Mouse (Mus musculus) limb, embryonic 11.5 days (tissue): ENCODE data around the gene Adamtsl1. TPM values are rescaled to one million over a fixed set of nuclear protein-coding genes. Genes with fewer than 3 reads are reported as not detected.

Source experiments
- ATAC-seq: fragments of 200-750 bp; cut with Nextera tagmentation; 2 replicates; pipeline ENCODE4 v1.8.0; 2017; ENCODE audit warnings: low read depth; ENCODE audit not compliant: insufficient number of reproducible peaks, low FRiP score, low TSS enrichment
- DNase-seq: peaks from one replicate; pipeline ENCODE4 v3.0.0-alpha.2; 2015; ENCODE audit warnings: low spot score
- H3K27ac ChIP-seq: fragments of 300-500 bp; sonication (generic); replicated peaks from 2 replicates; pipeline ENCODE4 v1.5.1; 2014; ENCODE audit warnings: low read depth, mild to moderate bottlenecking, low read length
- H3K27me3 ChIP-seq: fragments of 300-500 bp; sonication (generic); 2 replicates; pipeline ENCODE4 v1.6.1; 2014; ENCODE audit warnings: mild to moderate bottlenecking, low read length, mixed read lengths; ENCODE audit not compliant: control insufficient read depth, insufficient read depth
- H3K36me3 ChIP-seq: fragments of 300-500 bp; sonication (generic); 2 replicates; pipeline ENCODE4 v1.6.1; 2014; ENCODE audit warnings: mild to moderate bottlenecking, low read length, moderate library complexity, mixed read lengths; ENCODE audit not compliant: control insufficient read depth, insufficient read depth
- H3K4me1 ChIP-seq: fragments of 300-500 bp; sonication (generic); 2 replicates; pipeline ENCODE4 v1.6.1; 2014; ENCODE audit warnings: low read length, mixed read lengths; ENCODE audit not compliant: control insufficient read depth, insufficient read depth
- H3K4me2 ChIP-seq: fragments of 300-500 bp; sonication (generic); 2 replicates; pipeline ENCODE4 v1.6.1; 2014; ENCODE audit warnings: low read depth, mild to moderate bottlenecking, moderate library complexity; ENCODE audit not compliant: severe bottlenecking
- H3K4me3 ChIP-seq: fragments of 300-500 bp; sonication (generic); 2 replicates; pipeline ENCODE4 v1.5.1; 2014; ENCODE audit warnings: low read depth, low read length
- H3K9ac ChIP-seq: fragments of 300-500 bp; sonication (generic); 2 replicates; pipeline ENCODE4 v1.6.1; 2014; ENCODE audit warnings: mild to moderate bottlenecking, low read length
- H3K9me3 ChIP-seq: fragments of 300-500 bp; sonication (generic); 2 replicates; pipeline ENCODE4 v1.6.1; 2016; ENCODE audit warnings: low read length; ENCODE audit not compliant: control insufficient read depth
- WGBS: fragments of 180-500 bp; shearing (Covaris S2); extraction: QIAGEN DNeasy Blood & Tissue Kit; methylation state at CpG from one replicate; pipeline ENCODE4 v1.1.7; 2014; 5-methylcytosine and 5-hydroxymethylcytosine counted together
- polyA plus RNA-seq: library from polyadenylated mRNA; unstranded; fragments of >200 nt; fragmentation: Nextera tagmentation; extraction: Ambion mirVana; gene quantifications from 2 replicates; pipeline ENCODE4 v1.2.1, GENCODE M21; 2014

Gene Adamtsl1
- polyA plus RNA-seq, 1 experiment from 2014 or later: 5.8 TPM

- Histone ChIP-seq H3K27me3 (no peaks in the 10 kb centered on the region), H3K27ac (no peak overlapping the region), H3K4me3 (no peak overlapping the region), H3K36me3 (no peaks in the 10 kb centered on the region), H3K9ac (no peak overlapping the region), H3K4me1 (no peaks in the 10 kb centered on the region), H3K9me3 (no peaks in the 10 kb centered on the region), H3K4me2 (no peak overlapping the region)
- ATAC-seq: no peak
- DNase-seq: no peak
Measured at GRCm38 (mm10) chr4:85594159-85594558, 80.2 kb downstream of the Adamtsl1 start.

GRCm38 (mm10) chr4:85613331-85613730 lies 99.4 kb downstream of the Adamtsl1 start:
- DNase-seq: no peak
- Histone ChIP-seq H3K4me1 (no peaks in the 10 kb centered on the region), H3K9ac (no peak overlapping the region), H3K27ac (no peak overlapping the region), H3K27me3 (no peaks in the 10 kb centered on the region), H3K4me2 (no peak overlapping the region), H3K4me3 (no peak overlapping the region), H3K36me3 (no peaks in the 10 kb centered on the region), H3K9me3 (no peaks in the 10 kb centered on the region)
- WGBS: 75% methylated on average over 3 of the region's 3 CpGs
- no peak for ATAC-seq

- WGBS: 94% methylated on average over 5 of the region's 5 CpGs
- Histone ChIP-seq H3K4me3 (no peak overlapping the region), H3K9me3 (no peaks in the 10 kb centered on the region), H3K36me3 (no peaks in the 10 kb centered on the region), H3K4me2 (no peak overlapping the region), H3K4me1 (no peaks in the 10 kb centered on the region), H3K9ac (no peak overlapping the region), H3K27me3 (no peaks in the 10 kb centered on the region), H3K27ac (no peak overlapping the region)
- DNase-seq (no peak), ATAC-seq (no peak)
Measured at GRCm38 (mm10) chr4:85618746-85619145, 104.8 kb downstream of the Adamtsl1 start.

GRCm38 (mm10) chr4:85619261-85619660 lies 105.3 kb downstream of the Adamtsl1 start:
- Histone ChIP-seq H3K9me3 (no peaks in the 10 kb centered on the region), H3K4me2 (no peak overlapping the region), H3K4me1 (no peaks in the 10 kb centered on the region), H3K27ac (no peak overlapping the region), H3K4me3 (no peak overlapping the region), H3K9ac (no peak overlapping the region), H3K36me3 (no peaks in the 10 kb centered on the region), H3K27me3 (no peaks in the 10 kb centered on the region)
- 89% methylated on average over 3 of the region's 3 CpGs for WGBS
- ATAC-seq: no peak
- no peak for DNase-seq

GRCm38 (mm10) chr4:85629381-85629780 lies 115.4 kb downstream of the Adamtsl1 start:
- Histone ChIP-seq H3K4me3 (no peak overlapping the region), H3K4me1 (no peaks in the 10 kb centered on the region), H3K9ac (no peak overlapping the region), H3K27me3 (no peaks in the 10 kb centered on the region), H3K9me3 (no peaks in the 10 kb centered on the region), H3K36me3 (no peaks in the 10 kb centered on the region), H3K27ac (no peak overlapping the region), H3K4me2 (no peak overlapping the region)
- no peak for ATAC-seq
- DNase-seq: no peak
- WGBS: 87% methylated on average over 7 of the region's 7 CpGs

- no peak overlapping the region for H3K9ac ChIP-seq
- H3K4me1 ChIP-seq: no peaks in the 10 kb centered on the region
- no peak for ATAC-seq
- no peaks in the 10 kb centered on the region for H3K36me3 ChIP-seq
- no peak overlapping the region for H3K4me3 ChIP-seq
- H3K27me3 ChIP-seq: no peaks in the 10 kb centered on the region
- no peaks in the 10 kb centered on the region for H3K9me3 ChIP-seq
- H3K27ac ChIP-seq: no peak overlapping the region
- no peak overlapping the region for H3K4me2 ChIP-seq
- no peak for DNase-seq
- WGBS: 78% methylated on average over 5 of the region's 5 CpGs
Measured at GRCm38 (mm10) chr4:85669271-85669670, 155.3 kb downstream of the Adamtsl1 start.

- Histone ChIP-seq H3K4me3 (no peak overlapping the region), H3K27me3 (no peaks in the 10 kb centered on the region), H3K4me2 (no peak overlapping the region), H3K9ac (no peak overlapping the region), H3K9me3 (no peaks in the 10 kb centered on the region), H3K4me1 (no peaks in the 10 kb centered on the region), H3K36me3 (no peaks in the 10 kb centered on the region), H3K27ac (no peak overlapping the region)
- ATAC-seq: no peak
- DNase-seq: no peak
- 60% methylated on average over 1 of the region's 1 CpGs for WGBS
Measured at GRCm38 (mm10) chr4:85669735-85670134, 155.8 kb downstream of the Adamtsl1 start.

GRCm38 (mm10) chr4:85672290-85672689 lies 158.3 kb downstream of the Adamtsl1 start:
- H3K4me1 ChIP-seq: no peaks in the 10 kb centered on the region
- no peaks in the 10 kb centered on the region for H3K27me3 ChIP-seq
- DNase-seq (no peak), ATAC-seq (no peak)
- 50% methylated on average over 4 of the region's 4 CpGs for WGBS
- no peaks in the 10 kb centered on the region for H3K36me3 ChIP-seq
- no peaks in the 10 kb centered on the region for H3K9me3 ChIP-seq
- H3K4me2 ChIP-seq: no peak overlapping the region
- H3K9ac ChIP-seq: no peak overlapping the region
- H3K27ac ChIP-seq: no peak overlapping the region
- no peak overlapping the region for H3K4me3 ChIP-seq

- Histone ChIP-seq H3K27ac (no peak overlapping the region), H3K27me3 (no peaks in the 10 kb centered on the region), H3K36me3 (no peaks in the 10 kb centered on the region), H3K4me2 (no peak overlapping the region), H3K9me3 (no peaks in the 10 kb centered on the region), H3K4me3 (no peak overlapping the region), H3K9ac (no peak overlapping the region), H3K4me1 (no peaks in the 10 kb centered on the region)
- ATAC-seq (no peak), DNase-seq (no peak)
- WGBS: 66% methylated on average over 1 of the region's 1 CpGs
Measured at GRCm38 (mm10) chr4:85677621-85678020, 163.6 kb downstream of the Adamtsl1 start.
